Mouse (Mus musculus) lung, adult 2 months (tissue): ENCODE measurements at regions not wholly inside any gene's neighbourhood (a gene's known extent, or its start where the extent isn't known, plus 50 kb on each side); places are given as distances from the start of the nearest gene placed in this dataset.

Experiments used
- DNase-seq: peaks from one replicate; pipeline ENCODE4 v3.0.0; 2022
- H3K4me1 ChIP-seq: fragments of 200-500 bp; 2 replicates; pipeline ENCODE4 v1.6.1; 2011; ENCODE audit warnings: low read length; ENCODE audit not compliant: control insufficient read depth, insufficient read depth
- H3K4me3 ChIP-seq: fragments of 200-500 bp; replicated peaks from 2 replicates; pipeline ENCODE3; 2011; ENCODE audit warnings: low read depth, mild to moderate bottlenecking, control low read depth, low read length; ENCODE audit errors: extremely low read depth
- CTCF ChIP-seq: fragments of 200-500 bp; IDR thresholded peaks from 2 replicates; pipeline ENCODE4 v1.5.1; 2011; ENCODE audit warnings: mild to moderate bottlenecking, low read length, control low read depth; ENCODE audit not compliant: insufficient read depth
- POLR2A ChIP-seq: fragments of 200-500 bp; IDR thresholded peaks from 2 replicates; pipeline ENCODE4 v1.6.1; 2011; ENCODE audit warnings: low read depth, mild to moderate bottlenecking, control low read depth, low read length, borderline replicate concordance; ENCODE audit errors: extremely low read depth
- WGBS: fragments of 180-500 bp; shearing (Covaris S2); methylation state at CpG from one replicate; pipeline ENCODE4 v1.1.7; 2018; 5-methylcytosine and 5-hydroxymethylcytosine counted together

DNA sequence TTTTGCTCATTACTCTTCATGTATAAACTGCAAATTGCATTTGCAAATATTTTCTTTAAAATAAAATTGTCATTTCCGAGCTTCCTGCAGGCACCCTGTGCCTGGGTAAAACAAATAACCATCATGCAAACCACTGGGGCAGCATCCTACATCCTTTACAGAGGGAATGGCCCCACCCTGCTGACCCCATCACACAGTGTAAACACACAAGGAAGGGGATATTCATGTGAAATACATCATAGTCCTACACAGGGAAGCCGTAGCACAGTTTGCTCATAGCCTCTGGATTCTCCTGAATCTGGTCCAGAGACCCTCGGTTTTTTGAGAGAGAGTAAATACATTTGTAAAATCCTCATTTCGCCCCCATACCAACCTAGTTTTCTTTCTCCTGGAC is 138.2 kb downstream of the Dhx15 start:
- Histone ChIP-seq H3K4me1 (no peaks in the 10 kb centered on the region), H3K4me3 (no peak overlapping the region)
- no peak for DNase-seq
- WGBS = 51% methylated on average over 4 of the region's 4 CpGs
- TF ChIP-seq CTCF (no peak), POLR2A (no peak)

DNA sequence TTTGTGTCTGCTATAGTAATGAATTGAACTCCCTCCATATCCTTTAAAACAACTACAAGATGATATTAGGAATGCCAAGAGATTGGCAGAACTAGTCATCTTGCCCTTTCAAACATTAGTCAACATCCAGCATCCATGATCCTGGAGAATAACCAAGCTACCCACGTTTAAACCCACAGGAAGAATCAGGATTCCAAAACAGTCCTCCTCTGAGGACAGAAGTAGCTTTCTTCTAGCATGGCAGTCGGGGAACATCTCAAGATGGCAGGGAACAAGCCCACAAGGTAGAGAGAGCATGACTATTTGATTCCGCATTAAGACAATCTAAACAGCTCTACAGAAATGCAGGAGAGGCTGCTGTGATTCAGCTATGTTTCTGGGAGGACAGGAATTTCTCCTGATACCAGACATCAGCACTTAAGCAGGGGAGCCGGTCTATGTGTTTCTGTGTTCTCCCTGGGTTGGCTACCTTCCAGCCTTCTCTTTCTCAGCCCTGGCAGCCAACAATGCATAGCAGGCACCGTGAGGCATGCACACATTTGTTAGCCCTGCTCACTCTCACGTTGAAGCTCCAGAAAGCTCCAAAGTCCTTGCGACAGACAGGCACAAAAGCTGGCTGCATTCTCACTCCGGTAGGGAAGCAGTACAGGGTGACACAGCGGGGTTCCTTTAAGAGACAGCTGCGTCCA is 138.8 kb downstream of the Dhx15 start:
- no peak overlapping the region for H3K4me3 ChIP-seq
- no peak for DNase-seq
- H3K4me1 ChIP-seq = no peaks in the 10 kb centered on the region
- WGBS = 42% methylated on average over 10 of the region's 10 CpGs
- no peak for TF ChIP-seq CTCF

DNA sequence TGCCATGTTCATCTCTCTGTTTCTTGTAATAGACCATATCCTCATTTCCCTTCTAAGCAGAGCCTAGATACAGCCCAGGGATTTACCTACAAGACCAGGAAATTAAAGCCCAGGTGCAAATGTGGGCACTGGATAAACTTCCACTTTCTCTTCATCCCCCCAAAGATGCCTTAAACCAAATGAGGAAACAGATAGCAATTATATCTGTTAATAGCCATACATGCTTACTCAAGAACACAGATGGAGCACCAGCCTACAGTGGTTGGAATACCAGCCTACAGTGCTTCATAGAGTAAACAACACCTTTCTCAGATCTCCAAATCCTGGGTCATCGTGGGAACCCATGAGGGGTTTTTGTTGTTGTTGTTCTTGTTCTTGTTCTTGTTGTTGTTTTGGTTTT is 141.5 kb downstream of the Dhx15 start:
- no peak overlapping the region for H3K4me3 ChIP-seq
- H3K4me1 ChIP-seq = no peaks in the 10 kb centered on the region
- WGBS = 75% methylated on average over 1 of the region's 1 CpGs
- no peak for DNase-seq
- TF ChIP-seq POLR2A (no peak), CTCF (no peak)

DNA sequence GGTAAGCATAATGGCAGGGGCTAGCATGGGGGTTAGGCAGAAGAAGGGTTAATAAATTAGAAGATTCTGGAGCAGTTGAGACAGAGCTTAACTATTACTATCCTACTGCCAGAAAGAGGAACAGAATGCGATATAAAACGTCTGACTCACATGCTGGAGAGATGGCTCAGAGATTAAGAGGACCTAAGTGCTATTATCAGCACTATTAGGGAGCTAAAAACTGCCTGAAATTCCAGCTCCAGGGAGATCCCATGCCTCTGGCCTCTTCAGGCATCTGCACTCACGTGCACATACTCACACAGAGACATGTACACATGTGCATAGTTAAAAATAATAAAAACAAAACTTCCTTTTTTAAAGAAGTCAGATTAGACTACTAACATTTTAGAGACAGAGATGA is 143.6 kb downstream of the Dhx15 start:
- 45% methylated on average over 3 of the region's 3 CpGs for WGBS
- no peak for DNase-seq
- no peak overlapping the region for H3K4me3 ChIP-seq
- TF ChIP-seq POLR2A (no peak), CTCF (no peak)
- H3K4me1 ChIP-seq = no peaks in the 10 kb centered on the region

DNA sequence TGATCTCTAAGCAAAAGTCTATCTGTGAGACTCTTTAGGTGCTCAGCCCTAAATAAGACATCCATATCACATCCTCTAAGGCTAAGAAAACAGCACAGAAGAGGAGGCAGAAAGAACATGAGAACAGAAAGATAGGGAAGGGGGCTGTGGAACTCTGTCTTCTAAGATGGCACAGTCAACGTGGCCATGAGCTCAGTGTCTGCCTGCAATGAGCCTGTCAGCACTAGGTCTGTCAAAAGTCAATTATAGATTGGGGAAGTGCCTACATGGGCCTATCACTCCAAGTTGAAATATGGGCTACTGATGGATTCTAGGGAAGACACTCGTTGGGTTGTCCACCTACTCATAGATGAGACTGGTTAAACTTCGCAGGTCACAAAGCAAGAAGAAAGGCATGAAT is 146.2 kb downstream of the Dhx15 start:
- 71% methylated on average over 3 of the region's 3 CpGs for WGBS
- Histone ChIP-seq H3K4me1 (no peaks in the 10 kb centered on the region), H3K4me3 (no peak overlapping the region)
- no peak for DNase-seq
- TF ChIP-seq POLR2A = no peak
- TF ChIP-seq CTCF = no peak

DNA sequence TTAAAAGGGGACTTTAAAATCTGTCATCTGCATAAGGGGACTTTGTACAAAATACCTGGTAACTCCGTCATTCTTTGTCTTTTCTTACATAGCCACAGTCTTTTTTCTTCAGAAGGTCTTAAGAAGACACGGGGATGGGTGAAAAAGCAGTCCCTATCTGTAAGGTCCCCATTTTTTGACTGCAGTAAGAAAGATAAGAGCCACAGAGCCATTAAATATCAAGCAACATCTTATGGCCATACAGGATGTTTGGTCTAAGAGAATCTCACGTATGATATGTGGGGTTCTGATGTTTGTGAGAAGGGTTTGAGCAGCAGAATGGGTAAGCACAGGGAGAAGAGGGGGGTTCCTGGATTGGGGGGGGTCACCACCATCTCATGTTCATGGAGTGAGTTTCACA is 148.9 kb downstream of the Dhx15 start:
- no peak for DNase-seq
- 71% methylated on average over 3 of the region's 3 CpGs for WGBS
- H3K4me3 ChIP-seq = no peak overlapping the region
- TF ChIP-seq POLR2A (no peak), CTCF (no peak)
- H3K4me1 ChIP-seq = no peaks in the 10 kb centered on the region

DNA sequence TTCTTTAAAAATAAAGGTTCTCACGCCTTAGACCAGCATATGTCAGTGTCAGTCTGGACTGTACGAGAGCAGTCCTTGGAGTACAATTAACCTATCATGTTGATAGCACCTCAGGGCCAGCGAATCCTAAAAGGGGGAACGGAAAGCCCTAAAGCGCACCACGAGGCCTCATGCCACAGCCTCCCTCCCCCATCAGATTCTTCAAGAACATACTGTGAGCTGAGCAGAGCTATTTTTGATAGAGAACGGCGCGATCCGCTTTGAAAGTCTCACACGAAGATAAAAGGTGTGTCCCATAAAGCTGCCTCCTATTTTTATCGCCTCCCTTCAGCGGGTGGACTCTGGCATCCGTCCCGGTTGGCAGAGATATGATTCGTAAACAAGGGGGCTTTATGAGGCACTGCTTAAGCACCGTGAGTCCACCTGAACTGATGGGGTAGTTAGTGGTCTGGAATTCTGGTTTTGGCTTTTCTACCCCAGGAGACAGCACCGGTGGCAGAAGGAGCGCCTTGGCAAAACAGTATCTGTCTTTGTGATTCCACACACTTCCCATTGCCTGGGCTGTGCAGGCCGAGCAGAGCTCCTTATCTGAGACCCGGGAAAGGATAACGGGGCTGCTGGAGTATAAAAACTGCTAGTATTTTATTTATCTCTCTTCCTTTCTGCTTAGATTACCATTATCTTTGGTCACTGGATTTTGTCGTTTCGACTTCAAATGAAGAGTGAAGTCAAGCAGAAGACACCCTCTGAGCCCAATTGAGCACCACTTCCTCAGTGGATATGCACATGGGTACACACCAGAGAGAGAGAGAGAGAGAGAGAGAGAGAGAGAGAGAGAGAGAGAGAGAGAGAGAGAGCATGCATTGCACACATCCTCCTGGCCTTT is 149.6 kb downstream of the Dhx15 start:
- TF ChIP-seq POLR2A = no peak
- DNase-seq = no peak
- no peak overlapping the region for H3K4me3 ChIP-seq
- 50% methylated on average over 24 of the region's 24 CpGs for WGBS
- H3K4me1 ChIP-seq = no peaks in the 10 kb centered on the region

DNA sequence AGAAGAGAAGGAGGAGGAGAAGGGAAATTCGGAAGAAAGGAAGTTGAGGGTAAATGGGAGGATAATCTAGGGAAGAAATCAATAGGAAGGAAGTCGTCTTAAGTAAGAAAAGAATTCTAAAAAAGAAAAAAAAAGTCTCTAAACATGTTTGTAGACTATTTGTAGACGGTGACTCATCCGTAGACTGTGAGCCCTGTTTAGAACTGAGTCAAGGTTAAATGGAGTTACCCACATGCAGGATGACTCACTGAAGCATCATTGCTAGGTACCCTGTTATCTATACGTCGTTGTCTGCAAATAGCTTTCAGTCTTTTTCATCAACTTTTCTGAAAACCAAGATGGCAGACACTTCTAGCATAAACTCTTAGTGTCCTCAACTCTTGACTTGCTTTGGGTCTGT is 155.0 kb downstream of the Dhx15 start:
- H3K4me3 ChIP-seq = no peak overlapping the region
- no peak for DNase-seq
- no peak for TF ChIP-seq CTCF
- TF ChIP-seq POLR2A = no peak
- no peaks in the 10 kb centered on the region for H3K4me1 ChIP-seq
- 77% methylated on average over 6 of the region's 6 CpGs for WGBS

DNA sequence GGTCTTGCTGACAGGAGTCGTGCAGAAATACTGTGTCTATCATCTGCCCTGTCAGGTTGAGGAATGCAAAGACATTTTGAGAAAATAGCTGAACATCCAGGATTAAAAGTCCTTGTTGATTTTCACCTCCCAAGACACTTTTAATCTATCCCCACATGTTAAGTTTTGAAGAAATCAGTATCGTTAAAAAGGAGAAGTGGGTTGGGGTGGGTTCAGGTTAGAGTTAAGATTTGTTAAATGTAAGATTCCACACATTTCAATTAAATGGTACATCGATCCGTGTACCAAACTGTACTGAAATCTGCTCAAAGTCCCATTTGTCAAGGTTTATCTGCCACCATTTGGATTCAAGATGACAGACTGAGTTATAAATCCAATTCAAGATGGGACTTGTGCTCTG is 162.8 kb downstream of the Dhx15 start:
- TF ChIP-seq CTCF = no peak
- TF ChIP-seq POLR2A = no peak
- WGBS = 77% methylated on average over 4 of the region's 4 CpGs
- no peaks in the 10 kb centered on the region for H3K4me1 ChIP-seq
- no peak for DNase-seq
- H3K4me3 ChIP-seq = no peak overlapping the region

DNA sequence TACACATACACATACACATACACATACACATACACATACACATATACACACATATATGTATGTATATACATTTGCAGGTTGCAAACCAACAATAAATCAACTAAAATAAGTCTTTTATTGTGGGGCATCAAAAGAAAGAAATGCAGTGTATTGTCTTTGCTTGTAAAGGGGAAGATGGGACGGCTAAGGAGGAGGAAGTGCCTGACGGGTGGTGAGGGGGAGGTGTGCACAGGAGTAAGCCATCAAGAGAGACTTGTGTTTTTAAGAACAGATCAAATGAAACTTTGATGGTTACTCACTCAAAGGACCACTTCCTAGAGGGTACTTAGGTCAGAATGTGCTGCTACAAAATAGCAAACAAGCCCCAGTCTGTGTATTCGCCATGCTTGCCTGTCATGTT is 164.2 kb downstream of the Dhx15 start:
- H3K4me3 ChIP-seq = no peak overlapping the region
- no peaks in the 10 kb centered on the region for H3K4me1 ChIP-seq
- WGBS = 50% methylated on average over 3 of the region's 3 CpGs
- no peak for DNase-seq
- TF ChIP-seq POLR2A (no peak), CTCF (no peak)

DNA sequence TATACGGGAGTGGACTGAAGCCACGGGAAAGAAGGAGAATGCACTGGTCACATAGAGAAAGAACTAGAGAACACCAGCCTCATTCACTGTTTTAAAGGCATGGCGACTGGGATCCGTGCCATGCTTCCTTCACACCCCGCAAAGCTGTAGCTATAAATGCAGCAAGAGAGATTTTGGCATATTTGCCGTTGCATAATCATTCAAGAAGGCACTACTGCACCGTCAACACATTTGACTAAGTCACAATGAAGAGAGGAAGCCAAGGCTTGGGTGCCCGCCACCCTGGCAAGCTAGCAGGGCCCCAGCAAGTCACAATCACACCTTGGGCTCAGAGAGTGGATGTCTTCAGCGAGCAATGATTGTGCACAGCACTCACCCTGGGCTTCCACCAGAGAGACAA is 167.1 kb downstream of the Dhx15 start:
- H3K4me3 ChIP-seq = no peak overlapping the region
- DNase-seq = no peak
- TF ChIP-seq POLR2A = no peak
- TF ChIP-seq CTCF = no peak
- no peaks in the 10 kb centered on the region for H3K4me1 ChIP-seq
- WGBS = 70% methylated on average over 9 of the region's 9 CpGs
